Comparison of ENCODE assay signal across 8 mouse cellular contexts in genomic region chr8:70104506-70104905, GRCm38 (mm10). TPM values are rescaled to one million over a fixed set of nuclear protein-coding genes. Genes with fewer than 3 reads are reported as not detected.
DNase-seq lines count a peak whose midpoint lies in the region; ATAC-seq and TF ChIP-seq lines count a peak whose summit lies in the region.

No protein-coding gene starts in this region.

- peak; percentile 25 to 63 for DNase-seq in adrenal gland, adult (ENCODE audit: inconsistent age in 2 of 2, low spot score in 1 of 2)
- no peak for DNase-seq in adrenal gland, adult 18-20 months (ENCODE audit: low spot score in 2 of 2)
- peak; percentile 47 for DNase-seq in liver
- DNase-seq in midbrain, embryonic 14.5 days, result peak; percentile 54
- DNase-seq in thymus, postnatal 4 days, result peak; percentile 81

- no peak for TF ChIP-seq POLR2A in embryonic fibroblast, embryonic 13.5 days (IDR thresholded peaks at IDR 0.05; ENCODE audit: low read depth, low read length)

- H3K27ac ChIP-seq in liver, embryonic 12.5 days, result no peak overlapping the region
- H3K27ac ChIP-seq in embryonic fibroblast, embryonic 13.5 days (ENCODE audit: insufficient read depth, low read length), result no peak overlapping the region
- H3K27ac ChIP-seq in kidney, embryonic 16.5 days (ENCODE audit: low read length), result no peak overlapping the region
- H3K27ac ChIP-seq in midbrain, embryonic 14.5 days (replicated peaks; ENCODE audit: low read depth, low read length), result no peak overlapping the region

- TF ChIP-seq CTCF in embryonic fibroblast, embryonic 13.5 days (IDR thresholded peaks at IDR 0.05; ENCODE audit: borderline replicate concordance, insufficient read depth, low read length), result peak; percentile 71; the same call in 1 of the 2 replicates

- no peak overlapping the region for H3K9ac ChIP-seq in liver, embryonic 12.5 days
- no peak overlapping the region for H3K9ac ChIP-seq in kidney, embryonic 16.5 days (replicated peaks; ENCODE audit: low read length)
- H3K9ac ChIP-seq in midbrain, embryonic 14.5 days (replicated peaks; ENCODE audit: low read length), result no peak overlapping the region

- H3K4me3 ChIP-seq in liver, embryonic 12.5 days, result no peak overlapping the region
- H3K4me3 ChIP-seq in embryonic fibroblast, embryonic 13.5 days (ENCODE audit: insufficient read depth, low read length), result no peak overlapping the region
- no peak overlapping the region for H3K4me3 ChIP-seq in kidney, embryonic 16.5 days (ENCODE audit: low read length)
- H3K4me3 ChIP-seq in midbrain, embryonic 14.5 days (replicated peaks; ENCODE audit: low read depth, low read length), result no peak overlapping the region

- ATAC-seq in liver, embryonic 12.5 days, result no peak
- 0 out of 2 replicates have a peak, but pooled peaks have one; percentile 67 for ATAC-seq in kidney, embryonic 16.5 days (ENCODE audit: low FRiP score, low TSS enrichment)
- 0 out of 2 replicates have a peak, but pooled peaks have one; percentile 48 for ATAC-seq in midbrain, embryonic 14.5 days (ENCODE audit: low FRiP score, low TSS enrichment)

- peaks cover 64% of the 10 kb centered on the region for H3K27me3 ChIP-seq in liver, embryonic 12.5 days (replicated peaks)
- peaks cover 2% of the 10 kb centered on the region; the same call in 1 of the 2 replicates for H3K27me3 ChIP-seq in kidney, embryonic 16.5 days (ENCODE audit: insufficient read depth, low read length)
- H3K27me3 ChIP-seq in midbrain, embryonic 14.5 days (ENCODE audit: control insufficient read depth, insufficient read depth, low read length), result no peaks in the 10 kb centered on the region

- no peaks in the 10 kb centered on the region for H3K4me1 ChIP-seq in liver, embryonic 12.5 days
- H3K4me1 ChIP-seq in embryonic fibroblast, embryonic 13.5 days (ENCODE audit: control insufficient read depth, insufficient read depth, low read length), result no peaks in the 10 kb centered on the region
- H3K4me1 ChIP-seq in kidney, embryonic 16.5 days (ENCODE audit: insufficient read depth, low read length), result no peaks in the 10 kb centered on the region
- H3K4me1 ChIP-seq in midbrain, embryonic 14.5 days (ENCODE audit: control insufficient read depth, insufficient read depth, low read length), result no peaks in the 10 kb centered on the region

- no peaks in the 10 kb centered on the region for H3K36me3 ChIP-seq in liver, embryonic 12.5 days
- H3K36me3 ChIP-seq in kidney, embryonic 16.5 days (ENCODE audit: insufficient read depth, low read length), result no peaks in the 10 kb centered on the region
- H3K36me3 ChIP-seq in midbrain, embryonic 14.5 days (ENCODE audit: control insufficient read depth, insufficient read depth, low read length), result peaks cover 97% of the 10 kb centered on the region

- WGBS in liver, embryonic 12.5 days (ENCODE audit: insufficient replicate concordance), result 9% methylated on average over 6 of the region's 6 CpGs
- WGBS in kidney, embryonic 16.5 days, result 13% methylated on average over 6 of the region's 6 CpGs
- WGBS in midbrain, embryonic 14.5 days, result 20% methylated on average over 6 of the region's 6 CpGs

- no peaks in the 10 kb centered on the region for H3K9me3 ChIP-seq in liver, embryonic 12.5 days (replicated peaks)
- H3K9me3 ChIP-seq in kidney, embryonic 16.5 days (ENCODE audit: low read length), result no peaks in the 10 kb centered on the region
- H3K9me3 ChIP-seq in midbrain, embryonic 14.5 days (ENCODE audit: control insufficient read depth, low read length), result no peaks in the 10 kb centered on the region

- H3K4me2 ChIP-seq in liver, embryonic 12.5 days, result no peak overlapping the region
- H3K4me2 ChIP-seq in kidney, embryonic 16.5 days (replicated peaks; ENCODE audit: low read depth, low read length), result no peak overlapping the region
- H3K4me2 ChIP-seq in midbrain, embryonic 14.5 days (ENCODE audit: low read length), result no peak overlapping the region

RNA-seq across cellular contexts. Expression of gene Ncan, which starts 16.2 kb away (rescaled TPM):
- 1 to 10 TPM in 1 of 2 experiments, under 1 TPM in 1; 0.13 to 2.6 TPM for total RNA-seq in adrenal gland, adult 18-20 months (2021)
- not detected in 2 replicates for polyA plus RNA-seq in liver, embryonic 12.5 days (2016; fragmentation: Nextera tagmentation; extraction: Ambion mirVana)
- polyA plus RNA-seq in embryonic fibroblast, embryonic 13.5 days (2011; ENCODE audit: insufficient read length, low read depth, missing spikeins), result 0.33 TPM in 1 of 2 replicates, not detected in the other
- 0.10 and 0.31 TPM in 2 replicates for polyA plus RNA-seq in kidney, embryonic 16.5 days (2015; fragmentation: Nextera tagmentation; extraction: Ambion mirVana)
- polyA plus RNA-seq in midbrain, embryonic 14.5 days (2014; fragmentation: Nextera tagmentation; extraction: Ambion mirVana), result 135 and 147 TPM in 2 replicates

RNA-seq across cellular contexts. Expression of gene Hapln4, which starts 21.2 kb away (rescaled TPM):
- 1 to 10 TPM in 1 of 2 experiments, under 1 TPM in 1; 0.83 to 3.0 TPM for total RNA-seq in adrenal gland, adult 18-20 months (2021)
- polyA plus RNA-seq in liver, embryonic 12.5 days (2016; fragmentation: Nextera tagmentation; extraction: Ambion mirVana), result 0.12 and 0.26 TPM in 2 replicates
- polyA plus RNA-seq in embryonic fibroblast, embryonic 13.5 days (2011; ENCODE audit: insufficient read length, low read depth, missing spikeins), result 0.84 and 1.1 TPM in 2 replicates
- polyA plus RNA-seq in kidney, embryonic 16.5 days (2015; fragmentation: Nextera tagmentation; extraction: Ambion mirVana), result not detected in 2 replicates
- polyA plus RNA-seq in midbrain, embryonic 14.5 days (2014; fragmentation: Nextera tagmentation; extraction: Ambion mirVana), result 1.2 and 1.3 TPM in 2 replicates

RNA-seq across cellular contexts. Expression of gene Nr2c2ap, which starts 26.6 kb away (rescaled TPM):
- total RNA-seq in adrenal gland, adult 18-20 months (2021), result 10 to 100 TPM; 19.0 to 24.0 TPM
- polyA plus RNA-seq in liver, embryonic 12.5 days (2016; fragmentation: Nextera tagmentation; extraction: Ambion mirVana), result 30.9 and 33.0 TPM in 2 replicates
- 13.4 and 14.4 TPM in 2 replicates for polyA plus RNA-seq in embryonic fibroblast, embryonic 13.5 days (2011; ENCODE audit: insufficient read length, low read depth, missing spikeins)
- 32.2 and 35.2 TPM in 2 replicates for polyA plus RNA-seq in kidney, embryonic 16.5 days (2015; fragmentation: Nextera tagmentation; extraction: Ambion mirVana)
- 25.8 and 43.4 TPM in 2 replicates for polyA plus RNA-seq in midbrain, embryonic 14.5 days (2014; fragmentation: Nextera tagmentation; extraction: Ambion mirVana)

RNA-seq across cellular contexts. Expression of gene Tm6sf2, which starts 31.8 kb away (rescaled TPM):
- 1 to 10 TPM in 1 of 2 experiments, under 1 TPM in 1; 0.83 to 1.1 TPM for total RNA-seq in adrenal gland, adult 18-20 months (2021)
- 0.68 and 0.74 TPM in 2 replicates for polyA plus RNA-seq in liver, embryonic 12.5 days (2016; fragmentation: Nextera tagmentation; extraction: Ambion mirVana)
- polyA plus RNA-seq in embryonic fibroblast, embryonic 13.5 days (2011; ENCODE audit: insufficient read length, low read depth, missing spikeins), result 1.0 TPM in 2 replicates
- polyA plus RNA-seq in kidney, embryonic 16.5 days (2015; fragmentation: Nextera tagmentation; extraction: Ambion mirVana), result 0.94 and 1.3 TPM in 2 replicates
- polyA plus RNA-seq in midbrain, embryonic 14.5 days (2014; fragmentation: Nextera tagmentation; extraction: Ambion mirVana), result 2.0 and 2.1 TPM in 2 replicates

RNA-seq across cellular contexts. Expression of gene Rfxank, which starts 34.4 kb away (rescaled TPM):
- total RNA-seq in adrenal gland, adult 18-20 months (2021), result 10 to 100 TPM; 13.0 to 17.4 TPM
- polyA plus RNA-seq in liver, embryonic 12.5 days (2016; fragmentation: Nextera tagmentation; extraction: Ambion mirVana), result 9.6 and 9.8 TPM in 2 replicates
- polyA plus RNA-seq in embryonic fibroblast, embryonic 13.5 days (2011; ENCODE audit: insufficient read length, low read depth, missing spikeins), result 7.4 and 10.1 TPM in 2 replicates
- 20.4 and 21.7 TPM in 2 replicates for polyA plus RNA-seq in kidney, embryonic 16.5 days (2015; fragmentation: Nextera tagmentation; extraction: Ambion mirVana)
- 6.7 and 7.5 TPM in 2 replicates for polyA plus RNA-seq in midbrain, embryonic 14.5 days (2014; fragmentation: Nextera tagmentation; extraction: Ambion mirVana)

Comparison
In these comparisons a context has a peak if more than half of its experiments do, and no peak if none do; other contexts are left out.
1. DNase-seq: peak in adrenal gland, adult (2 of 2), liver (single experiment), midbrain, embryonic 14.5 days (single experiment) and thymus, postnatal 4 days (single experiment); none in adrenal gland, adult 18-20 months (0 of 2).
2. RNA of gene Ncan, which starts 16.2 kb away (polyA plus RNA-seq): 135 to 147 TPM in midbrain, embryonic 14.5 days; 0.33 TPM in embryonic fibroblast, embryonic 13.5 days, 0.10 to 0.31 TPM in kidney, embryonic 16.5 days and not detected in liver, embryonic 12.5 days; every median in the first group is over 100 times any median in the second.